Mouse (Mus musculus) layer of hippocampus, postnatal 10 days (tissue): ENCODE measurements at regions not wholly inside any gene's neighbourhood (a gene's known extent, or its start where the extent isn't known, plus 50 kb on each side); places are given as distances from the start of the nearest gene placed in this dataset.
"Not testable (repeated sequence)": the region's sequence is repeated elsewhere in the genome, so short reads cannot be mapped to it uniquely, and the experiment has no call there.

Source experiments
- DNase-seq, 2 experiments: peaks; one replicate each; pipeline ENCODE4 v3.0.0; 2021; ENCODE audit warnings: low spot score in 2 of 2

DNA sequence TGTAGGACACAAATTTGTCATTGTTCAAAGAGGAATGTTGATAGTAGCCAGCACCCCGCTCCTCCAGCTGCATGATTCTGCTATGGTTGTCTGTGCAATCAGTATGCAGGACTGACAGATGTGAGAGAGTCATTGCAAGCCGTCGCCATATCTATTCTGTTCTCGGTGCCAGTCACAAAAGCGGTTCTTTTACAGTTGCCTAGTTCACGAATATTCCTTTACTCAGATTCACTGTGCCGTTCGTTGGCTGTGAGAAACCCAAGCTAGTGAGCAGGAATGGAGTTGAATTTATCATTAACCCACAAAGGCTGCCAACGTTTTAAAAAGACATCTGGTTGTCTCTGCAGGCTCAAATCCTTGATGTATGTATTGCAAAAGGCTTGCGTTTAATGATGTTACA lies 206.9 kb downstream of the Rchy1 start:
- DNase-seq, result no peak

DNA sequence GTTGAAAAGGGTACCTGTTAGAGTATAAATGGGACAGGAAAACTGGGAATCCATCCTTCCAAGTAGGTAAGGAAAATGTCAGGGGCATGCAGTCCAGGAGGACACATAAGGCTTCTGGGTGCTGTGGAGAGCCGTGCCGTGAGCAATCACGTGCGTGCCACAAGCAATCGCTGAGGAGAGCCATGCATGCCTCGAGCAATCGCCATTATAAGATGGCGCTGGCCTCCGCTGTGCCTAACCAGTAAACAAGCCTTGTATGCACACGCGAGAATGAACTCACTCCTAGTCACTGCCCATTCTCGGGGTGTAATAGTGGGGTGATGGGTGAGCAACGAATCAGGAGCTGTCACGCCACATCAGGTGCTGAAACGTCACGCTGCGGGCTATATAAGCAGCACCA lies 210.0 kb downstream of the Rchy1 start:
- DNase-seq, result not testable (repeated sequence)

- no peak for DNase-seq
Measured at GRCm38 (mm10) chr5:91751168-91751567, 211.7 kb downstream of the Rchy1 start.

DNA sequence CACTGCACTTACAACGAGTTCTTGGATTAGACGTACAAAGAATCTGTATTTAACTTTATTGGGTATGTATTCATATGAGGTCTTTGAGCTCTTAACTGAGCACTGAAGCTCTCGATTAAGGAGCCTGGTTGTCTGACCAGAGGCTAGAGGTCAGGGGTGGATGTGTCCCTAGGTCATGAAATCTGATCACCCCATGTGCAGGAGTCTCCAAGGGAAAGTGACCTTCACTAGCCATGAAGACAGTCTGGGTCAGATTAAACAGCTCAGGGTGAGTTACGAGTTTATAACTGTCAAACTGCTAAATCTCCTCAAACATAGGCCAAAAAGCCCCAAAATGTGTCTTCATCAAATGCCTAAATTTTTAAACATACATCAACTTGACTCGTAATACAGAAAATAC lies 216.8 kb downstream of the Rchy1 start:
- DNase-seq, result no peak

- DNase-seq, result no peak
Measured at GRCm38 (mm10) chr5:91744389-91744788, 218.5 kb downstream of the Rchy1 start.

GRCm38 (mm10) chr5:91740159-91740537 lies 222.7 kb downstream of the Rchy1 start:
- DNase-seq, result no peak

GRCm38 (mm10) chr5:91739433-91740158 lies 222.2 kb downstream of the Parm1 start:
- DNase-seq, result peak; percentile 22 to 31

DNA sequence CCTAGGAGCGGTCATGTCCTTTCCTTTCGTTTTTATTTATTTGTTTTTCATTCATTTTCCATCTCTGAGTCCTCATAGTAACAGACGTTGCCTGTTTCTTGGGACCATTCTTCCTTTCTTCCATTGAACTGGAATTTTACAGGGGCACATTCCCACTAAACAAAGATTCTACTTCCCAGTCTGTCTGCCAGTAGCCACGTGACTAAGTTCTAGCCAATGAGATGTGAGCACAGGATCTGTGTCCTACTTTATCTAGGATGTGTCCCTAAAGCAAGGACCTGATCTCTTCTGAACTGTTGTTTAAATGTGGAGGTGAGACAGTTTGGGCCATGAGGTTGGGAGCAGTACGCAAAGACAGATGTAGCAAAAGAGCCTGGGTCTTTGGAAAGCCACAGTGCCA lies 214.6 kb downstream of the Parm1 start:
- DNase-seq, result no peak

DNA sequence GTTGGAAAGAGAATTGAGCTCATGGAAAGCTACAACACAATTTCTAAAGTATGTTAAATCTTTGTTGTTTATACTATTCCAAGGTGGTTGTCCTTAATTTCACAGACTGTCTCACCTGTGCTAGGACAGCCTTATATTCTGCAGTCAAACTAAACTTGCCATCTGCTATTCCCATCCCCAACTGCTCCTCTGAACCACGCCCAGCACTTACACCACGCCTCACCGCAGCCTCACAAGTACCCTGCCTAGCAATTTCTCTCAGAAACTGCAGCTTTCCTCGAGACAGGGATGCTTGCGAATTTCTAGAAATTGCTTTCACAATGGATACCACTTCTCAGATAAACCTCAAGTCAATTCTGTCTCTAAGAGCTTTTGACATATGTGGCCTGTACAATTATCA lies 213.7 kb downstream of the Parm1 start:
- no peak for DNase-seq

- no peak for DNase-seq
Measured at GRCm38 (mm10) chr5:91729868-91730267, 212.5 kb downstream of the Parm1 start.

DNA sequence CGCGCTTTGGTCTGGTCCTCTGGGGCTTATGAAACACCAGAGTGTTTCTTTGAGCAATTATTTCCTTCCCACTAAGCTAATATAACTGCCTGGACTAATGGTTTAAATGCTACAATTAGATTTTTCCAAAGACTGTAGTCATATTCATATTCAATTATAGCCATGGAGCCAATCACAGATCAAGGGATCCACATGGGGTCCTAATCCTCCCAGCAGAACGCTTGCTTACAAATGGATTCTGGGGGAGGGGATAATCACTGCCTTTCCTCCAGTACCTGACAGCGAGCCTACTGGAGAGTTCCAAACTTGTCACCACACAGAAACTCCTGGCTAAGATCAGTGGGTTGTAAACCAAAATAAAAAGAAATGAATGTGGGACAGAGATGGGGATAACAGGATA lies 212.0 kb downstream of the Parm1 start:
- no peak for DNase-seq

DNA sequence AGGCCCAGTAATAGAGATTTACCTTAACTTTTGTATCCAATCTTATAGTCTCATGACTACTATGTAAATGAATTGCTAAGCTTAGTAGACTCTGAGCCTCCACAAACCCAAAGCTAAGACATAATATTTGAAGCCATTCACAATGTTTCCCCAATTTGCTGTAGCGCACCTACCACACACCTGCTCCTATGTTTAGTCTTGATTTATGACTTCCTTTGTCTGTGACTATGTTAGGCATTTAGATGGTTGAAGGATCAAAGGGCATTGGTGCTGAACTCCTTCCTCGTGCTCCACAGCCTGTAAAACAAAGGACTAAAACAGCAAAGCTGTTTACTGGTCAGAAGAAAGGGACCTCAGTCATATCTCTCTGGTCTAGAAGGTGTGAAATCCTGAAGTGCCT lies 210.0 kb downstream of the Parm1 start:
- no peak for DNase-seq

DNA sequence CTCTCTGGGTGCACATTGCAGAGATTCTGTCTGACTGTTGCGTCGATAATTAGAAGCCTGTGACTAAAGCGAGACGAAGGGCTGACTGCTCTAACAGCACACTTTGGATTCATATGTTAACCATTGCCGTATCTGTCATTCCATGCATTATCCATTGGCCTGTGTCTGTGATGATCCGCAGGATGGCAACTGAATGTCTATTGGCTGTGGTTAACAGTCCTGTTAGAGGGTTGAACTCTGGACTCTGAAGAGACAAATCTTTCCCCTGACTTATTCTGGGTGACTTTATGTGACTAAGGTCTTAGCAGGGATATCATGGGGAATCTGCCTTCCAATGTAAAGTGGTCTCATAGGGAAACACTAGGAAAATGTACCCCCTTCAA lies 208.7 kb downstream of the Parm1 start:
- DNase-seq, result no peak

DNA sequence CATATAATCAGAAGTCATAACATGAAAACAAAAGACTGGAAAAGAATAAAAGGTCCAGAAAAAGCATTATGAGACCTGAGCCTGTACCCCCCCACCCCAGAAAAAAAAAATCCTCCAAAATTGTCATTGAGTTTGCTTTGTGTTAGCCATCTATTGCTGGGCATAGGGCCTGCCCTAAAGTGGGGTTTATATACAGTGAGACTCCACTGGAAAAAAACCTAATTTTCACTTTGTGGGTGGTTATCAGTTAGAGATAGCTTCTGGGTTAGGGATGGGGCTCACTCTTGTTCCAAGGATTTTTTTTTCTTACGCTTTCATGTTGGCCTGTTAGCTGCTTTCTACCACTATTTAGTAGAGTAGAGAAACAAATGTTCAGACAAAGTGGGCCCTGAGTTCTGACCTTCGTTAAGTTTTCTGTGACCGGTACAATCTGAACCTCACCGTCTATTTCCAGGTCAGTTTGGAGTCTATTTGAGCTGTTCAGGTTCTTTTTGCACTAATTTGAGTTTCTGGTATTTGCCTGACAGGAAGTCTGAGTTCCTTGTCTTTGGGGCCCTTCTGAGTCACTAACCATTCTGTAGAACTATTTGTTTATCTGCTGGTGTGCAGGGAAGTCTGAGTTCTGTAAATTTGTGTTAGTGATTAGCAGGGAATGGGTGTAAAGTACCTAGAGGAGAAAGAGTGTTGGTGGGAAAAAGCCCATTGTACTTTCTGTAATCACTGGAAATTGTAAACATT lies 208.1 kb downstream of the Parm1 start:
- DNase-seq, result no peak

DNA sequence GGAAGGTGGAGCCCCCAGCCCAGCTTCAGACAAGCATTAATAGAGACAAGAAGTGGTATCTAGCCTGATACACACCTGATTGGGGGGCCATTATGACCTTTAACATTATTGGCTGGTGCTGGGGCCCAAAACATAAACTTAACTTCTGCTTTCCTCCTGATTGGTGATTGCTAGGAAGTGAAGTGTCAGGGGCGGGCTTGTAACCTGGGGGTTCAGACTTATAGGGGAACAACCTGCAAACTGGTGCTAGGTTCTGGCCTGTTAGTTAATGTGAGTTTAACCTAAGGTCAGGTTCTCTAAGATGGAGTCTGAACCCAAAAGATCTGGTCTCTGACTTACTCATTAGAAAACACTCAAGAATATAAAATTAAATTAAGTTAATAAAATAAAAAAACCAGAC lies 207.5 kb downstream of the Parm1 start:
- no peak for DNase-seq

DNA sequence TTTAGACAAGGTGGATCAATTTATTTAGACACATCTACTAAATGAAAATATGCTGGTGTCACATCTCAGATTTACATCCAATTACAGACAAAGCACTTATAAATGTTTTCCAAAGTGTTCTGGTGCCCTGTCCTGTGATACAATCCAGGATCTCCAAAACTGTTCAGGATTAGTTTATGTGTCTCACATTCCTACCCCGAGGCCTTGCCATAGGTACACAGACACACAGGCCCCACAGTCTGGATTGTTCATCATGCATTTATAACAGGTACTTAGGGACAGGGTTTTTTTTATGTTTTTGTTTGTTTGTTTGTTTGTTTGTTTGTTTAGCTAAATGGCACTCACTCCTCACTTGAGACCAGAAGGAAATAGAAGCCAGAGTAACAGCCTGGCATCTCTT lies 206.0 kb downstream of the Parm1 start:
- no peak for DNase-seq

- DNase-seq, result no peak
Measured at GRCm38 (mm10) chr5:91722982-91723381, 205.6 kb downstream of the Parm1 start.

GRCm38 (mm10) chr5:91722403-91722802 lies 205.0 kb downstream of the Parm1 start:
- DNase-seq, result no peak

DNA sequence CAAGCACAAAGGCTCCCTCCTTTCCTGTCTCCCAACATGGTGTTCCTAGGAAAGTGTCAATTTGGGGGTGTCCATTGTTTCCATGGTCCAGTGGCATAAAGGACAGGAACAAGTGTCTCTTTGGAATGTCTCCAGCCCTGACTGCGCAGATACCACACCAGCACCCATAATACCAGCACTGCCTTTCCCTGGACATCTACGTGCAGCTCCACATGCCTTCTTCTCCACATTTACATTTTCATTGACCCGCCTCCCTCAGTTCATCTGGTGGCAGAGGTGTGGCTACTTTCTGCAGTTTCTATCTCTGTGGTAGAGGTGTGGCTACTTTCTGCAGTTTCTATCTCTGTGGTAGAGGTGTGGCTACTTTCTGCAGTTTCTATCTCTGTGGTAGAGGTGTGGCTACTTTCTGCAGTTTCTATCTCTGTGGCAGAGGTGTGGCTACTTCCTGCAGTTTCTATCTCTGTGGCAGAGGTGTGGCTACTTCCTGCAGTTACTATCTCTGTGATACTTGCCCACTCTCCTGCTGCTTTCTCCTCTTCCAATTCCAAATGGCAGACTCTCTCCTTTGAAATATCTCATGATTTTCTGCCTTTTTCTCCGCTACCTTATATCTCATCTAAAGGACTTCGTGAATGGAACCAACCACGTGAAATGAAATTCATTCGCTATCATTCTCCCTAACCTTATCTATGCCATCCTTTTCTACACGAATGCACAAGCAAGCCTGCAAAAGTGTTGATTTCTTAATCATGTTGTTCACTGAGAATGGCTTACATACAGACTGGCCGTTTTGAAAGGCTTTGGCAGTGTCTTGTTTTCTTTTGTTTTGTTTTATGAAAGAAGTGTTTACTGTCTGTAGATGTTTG lies 204.0 kb downstream of the Parm1 start:
- DNase-seq, result no peak

DNA sequence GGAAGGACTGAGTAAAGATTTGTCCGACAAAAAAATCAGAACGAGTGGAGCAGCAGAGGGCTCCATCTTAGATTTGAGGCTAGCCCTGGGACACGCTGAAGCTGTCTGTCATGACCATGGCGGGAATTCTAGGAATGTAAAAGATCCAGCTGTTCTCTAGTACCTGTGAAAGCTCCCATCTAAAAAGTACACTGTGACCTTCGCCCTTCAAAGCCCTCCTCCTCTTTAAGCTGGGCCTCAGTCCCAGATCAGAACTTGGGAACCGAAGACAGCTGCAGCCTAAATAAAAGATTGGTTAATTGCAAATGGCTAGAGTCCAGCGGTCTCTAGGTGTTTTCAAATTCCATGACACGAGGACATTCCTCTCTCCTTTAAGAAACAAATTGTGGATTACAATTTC lies 195.6 kb downstream of the Parm1 start:
- no peak for DNase-seq

GRCm38 (mm10) chr5:91709494-91710286 lies 192.3 kb downstream of the Parm1 start:
- DNase-seq, result no peak
